Mouse (Mus musculus) intestine, postnatal 0 days (tissue): Measurements from ENCODE around the gene Mrpl50. TPM values are rescaled to one million over a fixed set of nuclear protein-coding genes. Genes with fewer than 3 reads are reported as not detected.
A peak's percentile ranks its signal among the peaks of the same experiment; 100 is the strongest.
"Not testable (repeated sequence)": the region's sequence is repeated elsewhere in the genome, so short reads cannot be mapped to it uniquely, and the experiment has no call there.

Source experiments
- ATAC-seq: fragments of 200-750 bp; cut with Nextera tagmentation; 2 replicates; pipeline ENCODE4 v1.8.0; 2017; ENCODE audit warnings: mild to moderate bottlenecking, moderate TSS enrichment, moderate library complexity
- H3K27ac ChIP-seq: fragments of 300-500 bp; sonication (generic); 2 replicates; pipeline ENCODE4 v1.5.1; 2014; ENCODE audit warnings: mild to moderate bottlenecking, low read depth, low read length, moderate library complexity
- H3K27me3 ChIP-seq: fragments of 300-500 bp; sonication (generic); replicated peaks from 2 replicates; pipeline ENCODE4 v1.6.1; 2014; ENCODE audit warnings: low read length, mixed read lengths; ENCODE audit not compliant: control insufficient read depth, insufficient read depth
- H3K36me3 ChIP-seq: fragments of 300-500 bp; sonication (generic); 2 replicates; pipeline ENCODE4 v1.6.1; 2014; ENCODE audit warnings: mild to moderate bottlenecking, moderate library complexity; ENCODE audit not compliant: control insufficient read depth, insufficient read depth
- H3K4me1 ChIP-seq: fragments of 300-500 bp; sonication (generic); replicated peaks from 2 replicates; pipeline ENCODE4 v1.6.1; 2014; ENCODE audit warnings: antibody characterized with exemption, low read length, mixed read lengths; ENCODE audit not compliant: control insufficient read depth, insufficient read depth
- H3K4me2 ChIP-seq: fragments of 300-500 bp; sonication (generic); replicated peaks from 2 replicates; pipeline ENCODE4 v1.6.1; 2014; ENCODE audit warnings: low read depth, mild to moderate bottlenecking, moderate library complexity
- H3K4me3 ChIP-seq: fragments of 300-500 bp; sonication (generic); 2 replicates; pipeline ENCODE4 v1.5.1; 2014; ENCODE audit warnings: low read depth, low read length
- H3K9ac ChIP-seq: fragments of 300-500 bp; sonication (generic); 2 replicates; pipeline ENCODE4 v1.6.1; 2014; ENCODE audit warnings: mild to moderate bottlenecking, low read depth, low read length
- H3K9me3 ChIP-seq: fragments of 300-500 bp; sonication (generic); 2 replicates; pipeline ENCODE4 v1.6.1; 2016; ENCODE audit warnings: mixed run types; ENCODE audit not compliant: control insufficient read depth
- CTCF ChIP-seq: sonication (generic); IDR thresholded peaks from 2 replicates; pipeline ENCODE4 v1.5.1; 2016; ENCODE audit warnings: low read depth, mild to moderate bottlenecking, control low read depth, antibody characterized with exemption, moderate library complexity
- WGBS: fragments of 180-500 bp; shearing (Covaris S2); extraction: QIAGEN DNeasy Blood & Tissue Kit; methylation state at CpG from one replicate; pipeline ENCODE4 v1.1.7; 2014; 5-methylcytosine and 5-hydroxymethylcytosine counted together
- polyA plus RNA-seq: library from polyadenylated mRNA; unstranded; fragments of >200 nt; fragmentation: Nextera tagmentation; extraction: Ambion mirVana; gene quantifications from 2 replicates; pipeline ENCODE4 v1.2.1, GENCODE M21; 2015

Mrpl50 gene
- polyA plus RNA-seq, 1 experiment from 2014 or later, result 46.3 TPM

- peak; percentile 86 for ATAC-seq
- Histone ChIP-seq H3K9ac (no peak overlapping the region), H3K4me1 (peaks cover 5% of the 10 kb centered on the region; the same call in 1 of the 2 replicates), H3K27me3 (no peaks in the 10 kb centered on the region), H3K27ac (peak overlapping the region; percentile 50; the same call in 1 of the 2 replicates), H3K4me2 (no peak overlapping the region), H3K4me3 (no peak overlapping the region), H3K36me3 (no peaks in the 10 kb centered on the region), H3K9me3 (no peaks in the 10 kb centered on the region)
- TF ChIP-seq CTCF, result no peak
These were observed 35.5 kb downstream of the Mrpl50 start for GRCm38 (mm10) chr4:49485442-49485841.

- TF ChIP-seq CTCF, result no peak
- Histone ChIP-seq H3K4me3 (peak overlapping the region; percentile 39), H3K27ac (peak overlapping the region; percentile 90), H3K27me3 (no peaks in the 10 kb centered on the region), H3K4me2 (peak overlapping the region; percentile 64), H3K9ac (no peak overlapping the region), H3K36me3 (no peaks in the 10 kb centered on the region), H3K4me1 (peaks cover 5% of the 10 kb centered on the region; the same call in 1 of the 2 replicates), H3K9me3 (no peaks in the 10 kb centered on the region)
- 28% methylated on average over 3 of the region's 3 CpGs for WGBS
- peak; percentile 81 for ATAC-seq
These were observed 40.0 kb downstream of the Mrpl50 start for GRCm38 (mm10) chr4:49480896-49481295.

- H3K36me3 ChIP-seq, result no peaks in the 10 kb centered on the region
- H3K9ac ChIP-seq, result peak overlapping the region; percentile 42; the same call in 1 of the 2 replicates
- peaks cover 5% of the 10 kb centered on the region; the same call in 1 of the 2 replicates for H3K4me1 ChIP-seq
- no peaks in the 10 kb centered on the region for H3K9me3 ChIP-seq
- WGBS, result 11% methylated on average over 21 of the region's 21 CpGs
- peak; percentile 92 for ATAC-seq
- no peak for TF ChIP-seq CTCF
- peak overlapping the region; percentile 39 for H3K4me3 ChIP-seq
- H3K27ac ChIP-seq, result peak overlapping the region; percentile 90
- peak overlapping the region; percentile 64 for H3K4me2 ChIP-seq
- no peaks in the 10 kb centered on the region for H3K27me3 ChIP-seq
These were observed 40.7 kb downstream of the Mrpl50 start for GRCm38 (mm10) chr4:49480104-49480760.

- H3K4me3 ChIP-seq, result peak overlapping the region; percentile 22; the same call in 1 of the 2 replicates
- peak overlapping the region; percentile 64 for H3K4me2 ChIP-seq
- ATAC-seq, H3K36me3 ChIP-seq, H3K9me3 ChIP-seq, H3K27me3 ChIP-seq, H3K27ac ChIP-seq, H3K4me1 ChIP-seq: not testable (repeated sequence)
- 18% methylated on average over 2 of the region's 2 CpGs for WGBS
- H3K9ac ChIP-seq, result peak overlapping the region; percentile 17; the same call in 1 of the 2 replicates
These were observed 41.9 kb downstream of the Mrpl50 start for GRCm38 (mm10) chr4:49479035-49479434.

GRCm38 (mm10) chr4:49478118-49478877 lies 42.6 kb downstream of the Mrpl50 start:
- Histone ChIP-seq H3K4me2 (peak overlapping the region; percentile 64), H3K36me3 (no peaks in the 10 kb centered on the region), H3K9ac (peak overlapping the region; percentile 17; the same call in 1 of the 2 replicates), H3K27ac (no peak overlapping the region), H3K27me3 (no peaks in the 10 kb centered on the region), H3K4me3 (peak overlapping the region; percentile 22), H3K4me1 (peaks cover 5% of the 10 kb centered on the region; the same call in 1 of the 2 replicates), H3K9me3 (no peaks in the 10 kb centered on the region)
- no peak for TF ChIP-seq CTCF
- 21% methylated on average over 19 of the region's 19 CpGs for WGBS
- ATAC-seq, result no peak

- H3K4me3 ChIP-seq, result no peak overlapping the region
- H3K4me1 ChIP-seq, result no peaks in the 10 kb centered on the region
- H3K36me3 ChIP-seq, result no peaks in the 10 kb centered on the region
- TF ChIP-seq CTCF, result no peak
- no peaks in the 10 kb centered on the region for H3K27me3 ChIP-seq
- no peak overlapping the region for H3K9ac ChIP-seq
- H3K27ac ChIP-seq, result no peak overlapping the region; the same call in 1 of the 2 replicates
- no peak for ATAC-seq
- H3K9me3 ChIP-seq, result no peaks in the 10 kb centered on the region
- H3K4me2 ChIP-seq, result no peak overlapping the region
These were observed 46.3 kb downstream of the Mrpl50 start for GRCm38 (mm10) chr4:49474583-49474982.
